Mouse (Mus musculus): ENCODE measurements around the gene Coa6.
"Not testable (repeated sequence)": the region's sequence is repeated elsewhere in the genome, so short reads cannot be mapped to it uniquely, and the experiment has no call there.

Coa6 gene

GRCm38 (mm10) chr8:126422174-126422919 lies at the start of gene Coa6:
Gene Coa6, plus strand, starts transcription at chr8:126422515.
- DNase-seq: peak; percentile 97

- no peak for DNase-seq
These were observed 42.7 kb upstream of the Coa6 start for GRCm38 (mm10) chr8:126379580-126379979.

- DNase-seq: no peak
These were observed 42.2 kb upstream of the Coa6 start for GRCm38 (mm10) chr8:126380141-126380540.

GRCm38 (mm10) chr8:126381299-126381698 lies 41.0 kb upstream of the Coa6 start:
- DNase-seq: no peak

GRCm38 (mm10) chr8:126382216-126382615 lies 40.1 kb upstream of the Coa6 start:
- DNase-seq: no peak

GRCm38 (mm10) chr8:126382749-126383148 lies 39.6 kb upstream of the Coa6 start:
- DNase-seq: peak; percentile 43

GRCm38 (mm10) chr8:126387566-126387965 lies 34.7 kb upstream of the Coa6 start:
- DNase-seq: no peak

- DNase-seq: no peak
These were observed 30.8 kb upstream of the Coa6 start for GRCm38 (mm10) chr8:126391541-126391940.

GRCm38 (mm10) chr8:126395386-126395785 lies 26.9 kb upstream of the Coa6 start:
- DNase-seq: no peak

GRCm38 (mm10) chr8:126395917-126396316 lies 26.4 kb upstream of the Coa6 start:
- no peak for DNase-seq

GRCm38 (mm10) chr8:126398349-126398748 lies 24.0 kb upstream of the Coa6 start:
- no peak for DNase-seq

GRCm38 (mm10) chr8:126404550-126404949 lies 17.8 kb upstream of the Coa6 start:
- not testable (repeated sequence) for DNase-seq

GRCm38 (mm10) chr8:126405030-126405429 lies 17.3 kb upstream of the Coa6 start:
- no peak for DNase-seq

- DNase-seq: no peak
These were observed 1.5 kb upstream of the Coa6 start for GRCm38 (mm10) chr8:126420834-126421233.

- DNase-seq: no peak
These were observed 595 bp downstream of the Coa6 start for GRCm38 (mm10) chr8:126422920-126423300.

- no peak for DNase-seq
These were observed 1.8 kb downstream of the Coa6 start for GRCm38 (mm10) chr8:126424163-126424562.

GRCm38 (mm10) chr8:126424946-126425345 lies 2.6 kb downstream of the Coa6 start:
- no peak for DNase-seq

- DNase-seq: no peak
These were observed 7.3 kb downstream of the Coa6 start for GRCm38 (mm10) chr8:126429635-126430034.

GRCm38 (mm10) chr8:126433827-126434226 lies 11.5 kb downstream of the Coa6 start:
- DNase-seq: peak; percentile 38

GRCm38 (mm10) chr8:126438937-126439336 lies 16.6 kb downstream of the Coa6 start:
- DNase-seq: no peak

- no peak for DNase-seq
These were observed 28.8 kb downstream of the Coa6 start for GRCm38 (mm10) chr8:126451158-126451557.

GRCm38 (mm10) chr8:126455383-126455782 lies 33.1 kb downstream of the Coa6 start:
- DNase-seq: no peak

GRCm38 (mm10) chr8:126460274-126460673 lies 38.0 kb downstream of the Coa6 start:
- no peak for DNase-seq

- no peak for DNase-seq
These were observed 39.4 kb downstream of the Coa6 start for GRCm38 (mm10) chr8:126461735-126462134.

GRCm38 (mm10) chr8:126464071-126464470 lies 41.8 kb downstream of the Coa6 start:
- DNase-seq: no peak

Data from right cerebral cortex, postnatal 25 days (tissue).